Mouse (Mus musculus) heart, embryonic 11.5 days (tissue): ENCODE measurements around the gene Sorcs3. TPM values are rescaled to one million over a fixed set of nuclear protein-coding genes. Genes with fewer than 3 reads are reported as not detected.
A peak's percentile ranks its signal among the peaks of the same experiment; 100 is the strongest.

ENCODE experiments used
- ATAC-seq: fragments of 200-750 bp; cut with Nextera tagmentation; replicated peaks from 2 replicates; pipeline ENCODE4 v1.8.0; 2017; ENCODE audit warnings: moderate library complexity; ENCODE audit not compliant: insufficient number of reproducible peaks, low FRiP score, low TSS enrichment
- H3K27ac ChIP-seq: fragments of 300-500 bp; sonication (generic); 2 replicates; pipeline ENCODE4 v1.5.1; 2014; ENCODE audit warnings: mild to moderate bottlenecking, low read depth, low read length
- H3K27me3 ChIP-seq: fragments of 300-500 bp; sonication (generic); 2 replicates; pipeline ENCODE4 v1.6.1; 2014; ENCODE audit warnings: mild to moderate bottlenecking, low read length, mixed read lengths; ENCODE audit not compliant: control insufficient read depth, insufficient read depth
- H3K36me3 ChIP-seq: fragments of 300-500 bp; sonication (generic); 2 replicates; pipeline ENCODE4 v1.6.1; 2014; ENCODE audit warnings: mild to moderate bottlenecking, low read length, moderate library complexity, mixed read lengths; ENCODE audit not compliant: control insufficient read depth, insufficient read depth
- H3K4me1 ChIP-seq: fragments of 300-500 bp; sonication (generic); 2 replicates; pipeline ENCODE4 v1.6.1; 2014; ENCODE audit warnings: low read length; ENCODE audit not compliant: control insufficient read depth, insufficient read depth
- H3K4me2 ChIP-seq: fragments of 300-500 bp; sonication (generic); 2 replicates; pipeline ENCODE4 v1.6.1; 2014; ENCODE audit warnings: mild to moderate bottlenecking, moderate library complexity
- H3K4me3 ChIP-seq: fragments of 300-500 bp; sonication (generic); 2 replicates; pipeline ENCODE4 v1.5.1; 2014; ENCODE audit warnings: low read depth, low read length
- H3K9ac ChIP-seq: fragments of 300-500 bp; sonication (generic); 2 replicates; pipeline ENCODE4 v1.6.1; 2014; ENCODE audit warnings: mild to moderate bottlenecking, low read depth, low read length, moderate library complexity
- H3K9me3 ChIP-seq: fragments of 300-500 bp; sonication (generic); replicated peaks from 2 replicates; pipeline ENCODE4 v1.6.1; 2016; ENCODE audit warnings: low read length; ENCODE audit not compliant: control insufficient read depth
- WGBS: fragments of 180-500 bp; shearing (Covaris S2); extraction: QIAGEN DNeasy Blood & Tissue Kit; methylation state at CpG from one replicate; pipeline ENCODE4 v1.1.7; 2014; ENCODE audit not compliant: insufficient replicate concordance; 5-methylcytosine and 5-hydroxymethylcytosine counted together
- polyA plus RNA-seq: library from polyadenylated mRNA; unstranded; fragments of >200 nt; fragmentation: Nextera tagmentation; extraction: Ambion mirVana; gene quantifications from 2 replicates; pipeline ENCODE4 v1.2.1, GENCODE M21; 2014

Gene Sorcs3
- polyA plus RNA-seq, 1 experiment from 2014 or later, result 0.44 TPM

DNA sequence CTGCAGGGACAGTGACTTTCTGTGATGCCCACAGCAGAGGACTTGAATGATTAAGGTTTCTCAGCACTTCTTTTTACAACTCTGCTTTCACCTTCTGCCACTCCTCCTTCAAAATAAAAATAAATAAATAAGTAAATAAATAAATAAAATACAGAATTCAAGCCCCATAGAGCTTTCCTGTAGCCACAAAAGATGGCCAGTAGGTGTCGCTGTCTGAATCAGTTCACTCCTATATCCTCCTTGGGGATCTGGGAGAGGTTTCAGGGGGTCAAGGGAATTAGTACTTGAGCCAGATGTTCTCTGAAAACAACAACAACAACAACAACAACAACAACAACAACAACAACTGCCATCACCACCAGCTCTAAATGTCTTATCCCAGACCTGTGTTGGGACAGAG, 125.8 kb downstream of the Sorcs3 start:
- no peak overlapping the region for H3K27ac ChIP-seq
- no peak overlapping the region for H3K4me3 ChIP-seq
- no peaks in the 10 kb centered on the region for H3K36me3 ChIP-seq
- no peak overlapping the region for H3K4me2 ChIP-seq
- no peaks in the 10 kb centered on the region for H3K27me3 ChIP-seq
- H3K9me3 ChIP-seq, result no peaks in the 10 kb centered on the region
- WGBS, result 23% methylated on average over 1 of the region's 1 CpGs
- peaks cover 10% of the 10 kb centered on the region; the same call in 1 of the 2 replicates for H3K4me1 ChIP-seq
- no peak overlapping the region for H3K9ac ChIP-seq
- no peak for ATAC-seq

DNA sequence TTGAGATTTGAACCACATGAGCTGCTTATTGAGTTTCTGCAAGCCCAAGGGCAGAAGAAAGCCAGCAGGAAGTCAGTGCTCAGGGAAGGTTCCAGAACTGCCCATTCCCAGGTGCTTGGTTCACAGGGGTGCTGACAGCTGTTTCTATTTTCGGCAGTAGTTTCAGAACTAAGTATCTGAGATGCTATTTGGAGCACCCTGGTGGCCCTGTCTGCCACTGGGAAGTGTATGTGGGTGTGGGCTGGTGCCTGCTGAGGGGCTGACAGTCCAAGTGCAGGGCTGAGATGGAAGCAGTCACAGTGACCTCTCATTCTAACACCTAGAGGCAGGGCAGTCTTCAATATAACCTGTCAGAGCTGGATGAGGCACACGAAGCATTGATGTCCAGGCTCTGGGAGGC, 127.3 kb downstream of the Sorcs3 start:
- 37% methylated on average over 2 of the region's 2 CpGs for WGBS
- peak overlapping the region; percentile 69 for H3K27ac ChIP-seq
- no peaks in the 10 kb centered on the region for H3K9me3 ChIP-seq
- peak; percentile 75 for ATAC-seq
- H3K9ac ChIP-seq, result no peak overlapping the region
- no peak overlapping the region for H3K4me3 ChIP-seq
- peaks cover 10% of the 10 kb centered on the region; the same call in 1 of the 2 replicates for H3K4me1 ChIP-seq
- no peaks in the 10 kb centered on the region for H3K27me3 ChIP-seq
- H3K4me2 ChIP-seq, result no peak overlapping the region
- H3K36me3 ChIP-seq, result no peaks in the 10 kb centered on the region

DNA sequence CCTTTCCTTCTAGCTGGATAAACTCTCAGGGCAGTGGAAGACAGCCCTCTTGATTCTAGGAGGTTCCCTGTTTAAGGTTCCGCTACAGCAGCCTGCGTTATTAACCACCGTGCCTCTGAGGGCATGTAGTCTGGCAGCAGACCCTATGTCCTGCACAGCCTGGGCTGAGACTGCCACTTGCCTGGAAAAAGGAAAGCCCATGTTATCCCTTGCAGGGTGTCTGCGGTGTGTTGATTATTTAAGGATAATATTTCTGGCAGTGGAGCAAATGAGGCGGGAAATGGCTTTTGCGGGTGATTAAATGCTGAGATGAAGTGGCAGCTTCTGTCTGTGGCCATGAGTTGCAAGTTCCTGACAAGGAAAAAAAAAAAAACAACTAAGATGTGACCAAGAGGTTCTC, 131.6 kb downstream of the Sorcs3 start:
- Histone ChIP-seq H3K27ac (no peak overlapping the region), H3K36me3 (no peaks in the 10 kb centered on the region), H3K9me3 (no peaks in the 10 kb centered on the region), H3K4me3 (no peak overlapping the region), H3K4me1 (peaks cover 14% of the 10 kb centered on the region; the same call in 1 of the 2 replicates), H3K27me3 (no peaks in the 10 kb centered on the region), H3K4me2 (no peak overlapping the region), H3K9ac (no peak overlapping the region)
- no peak for ATAC-seq
- 76% methylated on average over 6 of the region's 6 CpGs for WGBS

DNA sequence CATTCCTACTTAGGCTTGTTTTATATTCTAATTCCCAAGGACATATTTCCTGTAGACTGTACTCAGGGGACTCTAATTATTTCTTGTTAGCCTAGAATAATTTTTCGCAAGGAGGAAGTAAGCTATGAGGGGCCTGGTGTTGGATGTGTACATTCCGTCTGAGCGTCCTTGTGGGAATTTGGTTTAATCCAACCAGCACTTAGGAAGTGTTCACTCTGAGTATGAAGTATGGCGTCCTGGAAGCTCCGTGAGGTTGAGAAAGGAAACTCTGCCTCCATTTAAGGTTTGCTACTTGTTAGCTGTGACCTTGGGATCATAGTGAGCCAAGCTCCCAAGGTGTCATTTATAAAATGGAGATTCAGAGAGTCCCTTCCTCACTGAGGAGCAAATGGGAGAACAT, 132.3 kb downstream of the Sorcs3 start:
- no peak for ATAC-seq
- no peaks in the 10 kb centered on the region for H3K36me3 ChIP-seq
- no peak overlapping the region for H3K4me3 ChIP-seq
- H3K27ac ChIP-seq, result no peak overlapping the region
- H3K27me3 ChIP-seq, result no peaks in the 10 kb centered on the region
- WGBS, result 80% methylated on average over 5 of the region's 5 CpGs
- H3K9me3 ChIP-seq, result no peaks in the 10 kb centered on the region
- no peak overlapping the region for H3K9ac ChIP-seq
- H3K4me2 ChIP-seq, result no peak overlapping the region
- peaks cover 10% of the 10 kb centered on the region; the same call in 1 of the 2 replicates for H3K4me1 ChIP-seq

DNA sequence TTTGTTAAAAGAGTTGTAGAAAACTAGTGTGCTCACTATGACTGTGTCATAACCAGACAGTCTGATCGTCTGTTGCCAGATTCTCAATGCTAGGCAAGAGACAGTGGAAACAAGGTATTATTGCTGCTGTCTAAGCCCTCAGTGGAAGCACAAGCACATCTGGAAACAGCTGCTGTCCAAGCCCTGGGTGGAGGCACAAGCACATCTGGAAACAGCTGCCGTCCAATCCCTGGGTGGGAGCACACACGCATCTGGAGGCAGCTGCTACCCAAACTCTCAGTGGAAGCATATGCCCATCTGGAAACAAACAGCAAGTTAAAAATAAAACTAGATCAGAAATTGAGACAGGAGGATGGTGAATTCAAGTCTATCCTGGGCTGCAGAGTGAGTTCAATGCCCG, 136.9 kb downstream of the Sorcs3 start:
- Histone ChIP-seq H3K9me3 (no peaks in the 10 kb centered on the region), H3K27ac (no peak overlapping the region), H3K27me3 (no peaks in the 10 kb centered on the region), H3K4me1 (peaks cover 4% of the 10 kb centered on the region; the same call in 1 of the 2 replicates), H3K4me3 (no peak overlapping the region), H3K9ac (no peak overlapping the region), H3K4me2 (no peak overlapping the region), H3K36me3 (no peaks in the 10 kb centered on the region)
- ATAC-seq, result no peak
- WGBS, result 77% methylated on average over 4 of the region's 4 CpGs

DNA sequence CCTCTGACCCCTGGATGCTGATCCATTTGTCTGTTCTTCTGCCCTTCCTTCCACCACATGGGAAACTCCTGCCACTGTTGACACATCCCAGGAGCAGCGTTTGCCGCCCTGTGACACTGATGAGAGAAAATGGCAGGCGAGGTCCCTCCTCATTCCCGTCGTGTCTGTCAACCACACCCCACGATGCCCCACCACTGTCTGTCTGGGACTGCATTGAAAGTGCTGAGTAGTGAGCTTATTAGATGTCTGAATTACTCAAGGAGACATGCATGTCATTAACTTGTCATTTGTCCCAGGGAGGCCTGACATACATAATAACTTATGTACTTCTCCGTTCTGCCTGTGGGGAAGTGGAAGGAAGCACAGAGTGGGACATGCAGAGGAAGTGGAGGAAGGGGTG, 137.6 kb downstream of the Sorcs3 start:
- WGBS, result 43% methylated on average over 7 of the region's 7 CpGs
- ATAC-seq, result no peak
- Histone ChIP-seq H3K27ac (no peak overlapping the region), H3K4me3 (no peak overlapping the region), H3K9ac (no peak overlapping the region), H3K4me2 (no peak overlapping the region), H3K9me3 (no peaks in the 10 kb centered on the region), H3K4me1 (peaks cover 4% of the 10 kb centered on the region; the same call in 1 of the 2 replicates), H3K27me3 (no peaks in the 10 kb centered on the region), H3K36me3 (no peaks in the 10 kb centered on the region)

DNA sequence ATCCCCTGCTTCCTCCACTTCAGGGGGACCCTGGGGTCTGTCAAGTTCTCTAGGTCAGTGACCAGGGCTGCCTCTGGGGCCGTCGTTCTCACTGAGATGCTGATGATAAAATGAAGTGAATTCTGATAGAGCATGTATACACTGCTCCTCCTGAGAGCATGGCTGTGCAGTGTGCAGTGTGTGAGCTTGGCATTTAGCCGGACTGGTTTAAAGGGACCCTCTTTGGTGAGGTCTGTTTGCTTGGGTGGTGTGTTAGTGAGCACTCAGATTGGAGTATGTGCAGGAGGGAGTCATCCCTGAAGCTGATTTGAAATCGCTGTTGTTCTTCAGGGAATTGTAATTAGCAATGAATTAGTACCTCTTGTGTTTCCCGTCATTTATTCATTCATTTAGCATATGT, 141.3 kb downstream of the Sorcs3 start:
- Histone ChIP-seq H3K4me2 (no peak overlapping the region), H3K27me3 (no peaks in the 10 kb centered on the region), H3K9ac (no peak overlapping the region), H3K4me1 (no peaks in the 10 kb centered on the region), H3K4me3 (no peak overlapping the region), H3K9me3 (no peaks in the 10 kb centered on the region), H3K36me3 (no peaks in the 10 kb centered on the region), H3K27ac (no peak overlapping the region)
- 68% methylated on average over 5 of the region's 5 CpGs for WGBS
- no peak for ATAC-seq

DNA sequence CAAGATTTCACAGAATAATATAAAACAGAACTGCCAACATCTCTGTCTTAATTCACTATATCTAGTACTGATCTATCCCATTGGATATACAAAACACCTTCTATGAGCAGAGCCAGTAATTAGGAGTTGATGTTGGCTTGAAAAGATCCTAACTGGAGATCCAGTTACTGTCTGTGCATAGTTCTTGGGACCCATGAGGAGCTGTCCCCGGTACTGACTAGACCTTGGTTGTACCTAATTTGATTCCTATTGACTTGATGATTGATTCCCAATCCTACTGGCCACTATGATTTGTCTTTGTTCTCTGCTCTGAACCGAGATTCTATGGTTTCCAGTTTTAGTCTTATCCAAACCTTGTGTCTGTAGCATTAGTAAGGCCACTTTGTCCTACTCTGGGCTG, 151.0 kb downstream of the Sorcs3 start:
- H3K4me2 ChIP-seq, result no peak overlapping the region
- 59% methylated on average over 2 of the region's 2 CpGs for WGBS
- no peak overlapping the region for H3K9ac ChIP-seq
- no peaks in the 10 kb centered on the region for H3K4me1 ChIP-seq
- no peak overlapping the region for H3K27ac ChIP-seq
- H3K27me3 ChIP-seq, result no peaks in the 10 kb centered on the region
- H3K36me3 ChIP-seq, result no peaks in the 10 kb centered on the region
- ATAC-seq, result no peak
- H3K9me3 ChIP-seq, result no peaks in the 10 kb centered on the region
- H3K4me3 ChIP-seq, result no peak overlapping the region

DNA sequence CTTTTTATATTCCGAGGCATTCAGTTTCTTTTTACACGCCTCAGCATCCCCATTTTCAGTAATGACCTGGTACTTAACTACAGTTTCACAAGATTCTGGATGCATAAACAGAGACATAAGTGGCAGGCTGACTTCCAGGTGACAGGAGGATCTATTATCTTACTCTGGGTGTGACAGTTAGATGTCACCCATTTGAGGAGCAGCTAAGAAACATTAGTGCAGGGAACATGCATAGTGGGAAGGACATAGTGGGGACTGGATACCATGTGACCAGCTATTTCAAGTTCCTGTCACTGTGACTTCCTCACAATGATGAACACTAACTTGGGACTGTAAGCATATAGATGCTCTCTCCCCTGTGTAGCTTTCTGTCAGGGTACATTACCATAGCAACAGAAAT, 156.3 kb downstream of the Sorcs3 start:
- H3K4me1 ChIP-seq, result no peaks in the 10 kb centered on the region
- no peak overlapping the region for H3K9ac ChIP-seq
- no peaks in the 10 kb centered on the region for H3K36me3 ChIP-seq
- H3K9me3 ChIP-seq, result no peaks in the 10 kb centered on the region
- 83% methylated on average over 2 of the region's 2 CpGs for WGBS
- H3K27ac ChIP-seq, result no peak overlapping the region
- no peaks in the 10 kb centered on the region for H3K27me3 ChIP-seq
- H3K4me2 ChIP-seq, result no peak overlapping the region
- ATAC-seq, result no peak
- no peak overlapping the region for H3K4me3 ChIP-seq
